Mouse (Mus musculus) liver, embryonic 16.5 days (tissue): ENCODE measurements around the gene Sox8. TPM values are rescaled to one million over a fixed set of nuclear protein-coding genes. Genes with fewer than 3 reads are reported as not detected.

Experiments
- ATAC-seq: fragments of 200-750 bp; cut with Nextera tagmentation; 2 replicates; pipeline ENCODE4 v1.8.0; 2017; ENCODE audit warnings: low read depth, mild to moderate bottlenecking, moderate number of reproducible peaks, moderate library complexity
- H3K27ac ChIP-seq: fragments of 300-500 bp; sonication (generic); 2 replicates; pipeline ENCODE4 v1.5.1; 2014; ENCODE audit warnings: mild to moderate bottlenecking, low read length
- H3K27me3 ChIP-seq: fragments of 300-500 bp; sonication (generic); 2 replicates; pipeline ENCODE4 v1.6.1; 2014; ENCODE audit warnings: low read depth, low read length, mixed read lengths; ENCODE audit not compliant: control insufficient read depth, insufficient read depth
- H3K36me3 ChIP-seq: fragments of 300-500 bp; sonication (generic); 2 replicates; pipeline ENCODE4 v1.6.1; 2014; ENCODE audit warnings: mild to moderate bottlenecking; ENCODE audit not compliant: control insufficient read depth, insufficient read depth
- H3K4me1 ChIP-seq: fragments of 300-500 bp; sonication (generic); 2 replicates; pipeline ENCODE4 v1.6.1; 2014; ENCODE audit warnings: low read depth, low read length, mixed read lengths; ENCODE audit not compliant: control insufficient read depth
- H3K4me2 ChIP-seq: fragments of 300-500 bp; sonication (generic); 2 replicates; pipeline ENCODE4 v1.6.1; 2014; ENCODE audit warnings: low read depth, low read length, mixed read lengths
- H3K4me3 ChIP-seq: fragments of 300-500 bp; sonication (generic); 2 replicates; pipeline ENCODE4 v1.5.1; 2014; ENCODE audit warnings: low read depth, mild to moderate bottlenecking, low read length
- H3K9ac ChIP-seq: fragments of 300-500 bp; sonication (generic); 2 replicates; pipeline ENCODE4 v1.6.1; 2014; ENCODE audit warnings: low read depth, low read length
- H3K9me3 ChIP-seq: fragments of 300-500 bp; sonication (generic); replicated peaks from 2 replicates; pipeline ENCODE4 v1.6.1; 2016; ENCODE audit warnings: low read length; ENCODE audit not compliant: control insufficient read depth
- WGBS: fragments of 180-500 bp; shearing (Covaris S2); extraction: QIAGEN DNeasy Blood & Tissue Kit; methylation state at CpG from one replicate; pipeline ENCODE4 v1.1.7; 2014; ENCODE audit not compliant: insufficient replicate concordance; 5-methylcytosine and 5-hydroxymethylcytosine counted together
- polyA plus RNA-seq: library from polyadenylated mRNA; unstranded; fragments of >200 nt; fragmentation: Nextera tagmentation; extraction: Ambion mirVana; gene quantifications from 2 replicates; pipeline ENCODE4 v1.2.1, GENCODE M21; 2015

The Sox8 gene
- polyA plus RNA-seq, 1 experiment from 2014 or later: 0.34 TPM

DNA sequence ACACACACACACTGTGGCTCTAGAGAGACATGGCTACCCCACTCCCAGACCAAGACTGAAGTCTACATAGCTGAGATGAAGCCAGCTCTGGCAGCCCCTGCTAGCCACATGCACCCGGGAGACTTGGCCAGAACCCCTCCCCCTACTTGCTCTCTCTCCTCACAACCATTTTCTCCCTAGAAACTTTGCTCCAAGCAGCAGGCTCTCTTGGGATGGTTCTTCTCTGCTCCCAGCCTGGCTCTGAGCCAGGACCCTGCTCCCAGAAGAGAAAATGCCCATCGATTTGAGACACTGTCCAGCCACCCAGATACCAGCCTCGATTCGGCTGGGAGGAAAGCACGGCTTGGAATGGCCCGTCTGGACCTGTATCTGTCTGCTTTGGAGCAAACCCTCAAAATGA lies 5.2 kb downstream of the Sox8 start:
- WGBS: 28% methylated on average over 6 of the region's 6 CpGs
- Histone ChIP-seq H3K9me3 (no peaks in the 10 kb centered on the region), H3K4me2 (no peak overlapping the region), H3K27me3 (peaks cover 31% of the 10 kb centered on the region), H3K27ac (no peak overlapping the region), H3K4me3 (no peak overlapping the region), H3K36me3 (no peaks in the 10 kb centered on the region), H3K4me1 (peaks cover 3% of the 10 kb centered on the region), H3K9ac (no peak overlapping the region)
- ATAC-seq: no peak

DNA sequence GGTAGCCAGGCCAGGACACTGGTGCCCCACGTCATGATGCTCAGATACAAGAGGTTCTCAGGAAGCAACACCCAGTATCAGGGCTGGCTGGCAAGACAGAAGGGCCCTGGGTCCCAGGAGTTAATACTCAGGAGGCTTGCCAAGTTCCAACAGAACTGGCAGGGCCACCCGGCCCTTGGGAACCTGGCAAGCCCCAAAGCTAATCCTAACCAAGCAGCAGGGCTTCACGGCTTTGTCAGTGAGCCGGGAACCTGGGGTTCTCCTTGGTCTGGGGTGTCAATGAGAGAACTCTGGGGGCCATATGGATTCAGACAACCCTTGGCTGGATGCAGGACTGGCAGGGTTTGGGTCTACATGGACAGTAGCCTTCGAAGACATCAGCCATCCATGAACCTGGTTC lies 6.0 kb downstream of the Sox8 start:
- no peak overlapping the region for H3K9ac ChIP-seq
- H3K36me3 ChIP-seq: no peaks in the 10 kb centered on the region
- no peaks in the 10 kb centered on the region for H3K9me3 ChIP-seq
- no peak overlapping the region for H3K4me3 ChIP-seq
- no peak overlapping the region for H3K27ac ChIP-seq
- no peak for ATAC-seq
- peaks cover 24% of the 10 kb centered on the region for H3K27me3 ChIP-seq
- no peak overlapping the region for H3K4me2 ChIP-seq
- H3K4me1 ChIP-seq: no peaks in the 10 kb centered on the region
- WGBS: 62% methylated on average over 5 of the region's 5 CpGs

DNA sequence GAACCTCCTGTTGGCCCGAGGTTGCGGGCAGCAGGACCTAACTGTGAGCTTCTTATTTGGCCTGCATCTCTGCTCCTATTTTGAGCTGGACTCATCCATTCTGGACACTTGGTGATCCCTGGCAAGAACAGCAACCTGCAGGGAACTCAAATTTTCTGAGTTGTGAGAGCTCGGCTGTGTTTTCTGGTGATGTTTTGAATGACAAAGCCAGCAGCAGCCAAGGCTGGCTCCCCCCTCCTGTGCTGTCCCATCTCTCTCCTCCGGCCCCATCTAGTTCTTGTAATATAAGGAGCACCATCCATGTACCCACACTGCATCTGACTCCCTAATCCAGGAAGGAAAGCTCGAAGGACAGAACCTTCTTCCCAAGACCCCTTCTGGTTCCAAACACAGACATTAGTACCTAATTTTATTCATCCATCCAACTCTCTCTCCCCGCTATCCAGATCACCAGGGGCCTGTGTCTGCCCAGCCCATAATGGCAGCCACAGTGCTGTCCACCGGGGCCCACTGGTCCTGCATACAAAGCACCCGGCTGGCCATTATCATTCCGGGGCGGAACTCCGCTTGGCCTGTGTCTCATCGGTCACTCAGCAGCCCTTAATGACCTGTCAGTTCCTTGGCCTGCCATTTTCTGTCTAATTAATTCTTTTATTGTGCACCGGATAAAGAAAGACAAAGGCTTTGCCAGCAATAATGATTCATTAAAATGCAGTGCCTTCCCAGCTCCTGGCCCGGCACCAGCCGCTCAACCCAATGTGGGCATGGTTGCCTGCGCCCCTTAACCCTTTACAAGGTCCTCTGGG lies 9.1 kb downstream of the Sox8 start:
- Histone ChIP-seq H3K4me3 (no peak overlapping the region), H3K27me3 (peaks cover 12% of the 10 kb centered on the region), H3K9me3 (no peaks in the 10 kb centered on the region), H3K36me3 (no peaks in the 10 kb centered on the region), H3K9ac (no peak overlapping the region), H3K4me1 (no peaks in the 10 kb centered on the region), H3K4me2 (no peak overlapping the region), H3K27ac (no peak overlapping the region)
- WGBS: 65% methylated on average over 16 of the region's 16 CpGs
- no peak for ATAC-seq

DNA sequence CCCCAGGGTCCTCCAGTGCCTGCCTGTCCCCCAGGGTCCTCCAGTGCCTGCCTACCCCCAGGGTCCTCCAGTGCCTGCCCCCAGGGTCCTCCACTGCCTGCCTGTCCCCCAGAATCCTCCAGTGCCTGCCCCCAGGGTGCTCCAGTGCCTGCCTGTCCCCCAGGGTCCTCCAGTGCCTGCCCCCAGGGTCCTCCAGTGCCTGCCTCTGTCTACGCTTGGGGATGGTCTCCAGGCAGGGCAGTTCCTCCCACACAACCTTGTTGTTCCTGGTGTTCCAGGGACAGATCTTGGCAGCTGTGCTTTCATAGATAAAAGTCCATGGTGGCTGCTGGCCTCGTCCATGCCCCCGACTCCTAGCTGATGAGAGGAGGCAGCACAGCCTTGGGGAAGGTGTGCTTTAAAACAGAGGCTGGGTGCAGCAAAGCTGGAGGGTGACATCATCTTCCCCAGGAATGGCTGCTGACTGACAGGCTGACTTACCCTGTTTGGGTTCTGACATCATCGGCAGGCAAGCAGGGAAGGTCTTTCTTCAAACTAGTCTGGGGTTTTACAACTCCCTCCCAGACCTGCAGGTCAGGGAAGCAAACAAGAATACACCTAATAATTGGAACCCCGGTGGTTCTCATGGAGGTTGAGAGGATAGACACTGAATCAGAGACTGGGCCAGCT lies 9.8 kb downstream of the Sox8 start:
- H3K9me3 ChIP-seq: no peaks in the 10 kb centered on the region
- no peak for ATAC-seq
- no peak overlapping the region for H3K4me2 ChIP-seq
- no peaks in the 10 kb centered on the region for H3K36me3 ChIP-seq
- H3K27me3 ChIP-seq: peaks cover 20% of the 10 kb centered on the region
- no peak overlapping the region for H3K27ac ChIP-seq
- H3K9ac ChIP-seq: no peak overlapping the region
- H3K4me3 ChIP-seq: no peak overlapping the region
- WGBS: 43% methylated on average over 5 of the region's 5 CpGs
- H3K4me1 ChIP-seq: no peaks in the 10 kb centered on the region

DNA sequence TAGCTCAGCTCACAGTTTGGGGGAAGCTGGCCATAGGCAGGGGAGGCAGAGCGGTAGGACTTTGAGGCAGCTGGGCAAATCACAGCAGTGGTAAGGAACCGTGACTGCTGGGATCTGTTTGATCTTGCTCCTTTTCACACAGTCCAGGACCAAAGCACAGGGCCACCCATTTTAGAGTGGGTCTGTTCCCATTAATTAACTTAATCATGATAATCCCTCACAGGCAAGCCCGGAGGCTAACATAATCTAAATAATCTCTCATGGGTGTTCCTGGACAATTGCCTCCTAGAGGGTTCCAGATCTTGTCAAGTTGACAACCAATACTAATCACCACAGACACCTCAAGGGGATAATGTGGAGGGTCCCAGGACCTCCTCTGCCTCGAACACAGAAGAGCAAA lies 10.9 kb downstream of the Sox8 start:
- ATAC-seq: no peak
- Histone ChIP-seq H3K27ac (no peak overlapping the region), H3K4me3 (no peak overlapping the region), H3K9ac (no peak overlapping the region), H3K4me2 (no peak overlapping the region), H3K27me3 (peaks cover 29% of the 10 kb centered on the region), H3K36me3 (no peaks in the 10 kb centered on the region), H3K9me3 (no peaks in the 10 kb centered on the region), H3K4me1 (no peaks in the 10 kb centered on the region)
- WGBS: 44% methylated on average over 4 of the region's 4 CpGs

DNA sequence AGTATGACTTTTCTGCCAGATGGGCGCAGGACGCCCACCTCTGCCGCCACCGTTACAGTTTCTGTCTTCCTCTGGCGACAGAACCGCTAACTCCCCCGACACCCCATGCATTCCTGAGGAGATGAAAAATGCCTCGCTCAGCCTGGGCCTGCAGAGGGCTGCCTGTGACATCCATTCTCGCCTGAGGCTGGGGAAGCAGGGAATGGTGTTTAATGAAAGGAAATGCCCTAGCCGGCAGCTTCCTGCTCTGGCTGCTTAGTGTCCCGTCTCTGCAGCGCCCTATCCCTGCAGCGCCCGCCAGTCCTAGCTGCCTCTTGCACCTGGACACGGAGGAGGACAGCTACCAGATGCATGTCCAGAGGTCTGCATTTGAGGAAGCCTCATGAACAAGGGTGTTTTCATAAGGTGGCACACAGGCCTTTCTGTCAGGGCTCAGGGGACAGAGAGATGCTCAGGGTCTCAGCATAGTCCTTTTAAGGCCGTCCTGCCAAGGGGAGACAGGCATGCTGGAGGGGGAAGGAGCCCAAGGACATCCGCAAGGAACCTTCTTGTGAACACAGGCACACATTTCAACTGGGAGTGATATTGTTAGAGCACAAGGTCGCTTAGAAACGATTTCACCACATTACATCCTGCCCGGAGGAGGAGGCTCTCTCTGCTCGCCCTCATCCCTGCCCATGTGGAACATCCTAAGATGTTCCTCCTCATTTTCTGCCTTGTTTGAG lies 13.7 kb downstream of the Sox8 start:
- H3K27me3 ChIP-seq: peaks cover 29% of the 10 kb centered on the region
- H3K4me3 ChIP-seq: no peak overlapping the region
- H3K4me2 ChIP-seq: no peak overlapping the region

DNA sequence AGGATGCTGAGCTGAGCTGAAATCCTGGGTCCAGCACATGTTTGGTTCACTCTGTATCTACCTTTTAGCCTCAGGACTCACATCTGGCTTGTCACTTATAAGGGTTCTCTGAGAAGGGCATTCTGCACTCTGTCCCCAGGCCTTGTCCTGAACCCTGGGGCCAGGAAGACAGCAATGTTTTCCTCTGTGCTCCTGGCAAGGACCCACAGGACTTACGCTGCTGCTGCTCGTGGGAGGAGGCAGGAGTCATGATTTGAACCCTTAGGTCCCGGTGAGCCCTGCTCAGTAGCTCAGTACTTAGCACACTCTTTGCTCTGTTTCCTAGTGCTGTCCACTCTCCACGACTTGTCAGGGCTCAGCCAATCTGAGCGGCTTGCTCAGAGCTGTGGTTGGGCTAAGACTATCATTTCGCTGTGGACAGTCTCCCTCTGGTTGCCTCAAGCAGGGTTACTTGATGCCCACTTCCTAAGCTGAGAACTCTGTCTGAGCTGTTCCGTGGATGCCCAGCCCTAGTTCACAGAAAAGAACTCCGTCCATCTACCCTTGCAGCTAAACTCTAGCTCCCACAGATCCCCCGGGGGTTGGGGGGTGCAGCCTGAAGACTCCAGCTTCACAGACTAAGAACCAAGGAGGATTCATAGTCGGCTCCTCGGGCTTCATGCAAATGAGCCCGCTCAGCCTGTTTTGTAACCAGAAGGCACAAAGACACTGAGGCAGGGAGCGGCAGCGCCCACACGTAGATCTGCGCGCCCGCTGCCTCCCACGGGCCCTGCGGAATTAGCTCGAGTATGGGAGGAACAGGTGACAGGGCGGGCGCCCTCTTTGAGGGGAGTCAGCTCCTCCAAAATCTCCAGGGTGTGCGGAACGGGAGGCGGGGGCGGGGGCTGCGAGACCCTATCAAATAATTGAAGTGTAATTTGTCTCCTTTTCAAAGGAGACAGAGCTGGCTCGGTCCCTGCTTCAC lies 14.5 kb downstream of the Sox8 start:
- H3K9ac ChIP-seq: no peak overlapping the region
- peaks cover 29% of the 10 kb centered on the region for H3K27me3 ChIP-seq
- no peak overlapping the region for H3K27ac ChIP-seq
- WGBS: 10% methylated on average over 29 of the region's 29 CpGs
- H3K4me1 ChIP-seq: no peaks in the 10 kb centered on the region
- ATAC-seq: no peak
- no peaks in the 10 kb centered on the region for H3K9me3 ChIP-seq
- no peak overlapping the region for H3K4me3 ChIP-seq
- H3K36me3 ChIP-seq: no peaks in the 10 kb centered on the region
- H3K4me2 ChIP-seq: no peak overlapping the region

More for the DNA sequence above, 13.7 kb downstream of the Sox8 start:
- no peaks in the 10 kb centered on the region for H3K4me1 ChIP-seq
- H3K9me3 ChIP-seq: no peaks in the 10 kb centered on the region
- H3K27ac ChIP-seq: no peak overlapping the region
- no peaks in the 10 kb centered on the region for H3K36me3 ChIP-seq
- no peak overlapping the region for H3K9ac ChIP-seq
- no peak for ATAC-seq
- 10% methylated on average over 21 of the region's 21 CpGs for WGBS

DNA sequence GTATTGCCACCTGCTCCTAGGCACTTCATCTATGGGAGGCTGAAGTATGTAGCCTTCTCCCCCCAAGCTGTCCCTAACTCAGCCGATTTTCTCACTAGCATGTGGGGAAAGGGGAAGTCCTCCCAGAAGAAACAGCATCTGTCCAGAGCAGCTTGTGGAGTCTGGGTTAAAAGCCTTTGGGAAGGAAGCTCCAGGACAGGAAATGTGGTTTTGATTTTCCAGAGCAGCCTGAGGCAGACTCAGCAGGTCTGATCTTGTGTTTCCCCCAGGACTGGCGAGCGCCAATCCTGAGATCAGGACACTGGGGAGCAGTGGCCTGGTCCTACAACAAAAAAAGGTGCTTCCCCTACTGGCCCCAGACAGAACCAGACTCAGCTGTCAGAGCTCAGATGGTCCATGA lies 15.3 kb downstream of the Sox8 start:
- H3K27me3 ChIP-seq: peaks cover 29% of the 10 kb centered on the region
- no peak overlapping the region for H3K9ac ChIP-seq
- no peaks in the 10 kb centered on the region for H3K4me1 ChIP-seq
- 10% methylated on average over 3 of the region's 3 CpGs for WGBS
- no peak overlapping the region for H3K4me3 ChIP-seq
- H3K36me3 ChIP-seq: no peaks in the 10 kb centered on the region
- H3K27ac ChIP-seq: no peak overlapping the region
- no peak for ATAC-seq
- no peak overlapping the region for H3K4me2 ChIP-seq
- H3K9me3 ChIP-seq: no peaks in the 10 kb centered on the region
